Mouse (Mus musculus) brain, embryonic 14.5 days (tissue): ENCODE measurements around the gene Nhsl1.

ENCODE experiments used
- CTCF ChIP-seq: fragments of 200-500 bp; IDR thresholded peaks from 2 replicates; pipeline ENCODE4 v1.5.1; 2012; ENCODE audit warnings: inconsistent platforms, mild to moderate bottlenecking, moderate library complexity, borderline replicate concordance; ENCODE audit not compliant: insufficient read depth, insufficient read length; ENCODE audit errors: extremely low read depth
- POLR2A ChIP-seq: fragments of 200-500 bp; IDR thresholded peaks from 2 replicates; pipeline ENCODE4 v1.6.1; 2012; ENCODE audit warnings: mild to moderate bottlenecking, inconsistent platforms, borderline replicate concordance; ENCODE audit not compliant: poor library complexity, insufficient read depth, insufficient read length, severe bottlenecking; ENCODE audit errors: extremely low read depth

DNA sequence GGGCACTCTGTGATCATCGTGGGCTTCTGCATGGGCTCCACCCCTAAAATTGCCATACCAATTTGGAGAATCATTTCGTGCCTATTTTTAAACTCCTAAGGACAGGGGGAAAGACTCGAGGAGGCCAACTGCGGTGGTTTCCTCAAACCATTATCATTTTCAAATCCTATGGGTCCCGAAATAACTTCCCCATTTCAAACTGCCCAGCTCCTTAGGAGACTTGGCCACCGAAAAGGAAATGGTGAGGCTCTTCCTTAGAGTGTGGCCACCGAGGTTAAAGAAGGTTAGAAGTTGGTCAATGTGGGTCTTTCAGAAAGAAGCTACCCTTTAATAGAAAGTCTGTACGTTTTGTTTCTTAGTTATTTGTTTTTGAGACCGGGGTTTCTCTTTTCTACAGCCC is 104.8 kb downstream of the Nhsl1 start:
- TF ChIP-seq CTCF (no peak), POLR2A (no peak)
